Mouse (Mus musculus): ENCODE results near the gene Lingo1.

The Lingo1 gene

GRCm38 (mm10) chr9:56727703-56728684 lies 68.3 kb downstream of the Lingo1 start:
- no peak for DNase-seq (ENCODE audit: low read depth, low spot score)

GRCm38 (mm10) chr9:56725814-56726213 lies 70.5 kb downstream of the Lingo1 start:
- DNase-seq (ENCODE audit: low read depth, low spot score): no peak

- no peak for DNase-seq (ENCODE audit: low read depth, low spot score)
Measured at GRCm38 (mm10) chr9:56722089-56722825, 74.0 kb downstream of the Lingo1 start.

GRCm38 (mm10) chr9:56718984-56719383 lies 77.3 kb downstream of the Lingo1 start:
- no peak for DNase-seq (ENCODE audit: low read depth, low spot score)

GRCm38 (mm10) chr9:56716565-56716964 lies 79.7 kb downstream of the Lingo1 start:
- DNase-seq (ENCODE audit: low read depth, low spot score): no peak

- no peak for DNase-seq (ENCODE audit: low read depth, low spot score)
Measured at GRCm38 (mm10) chr9:56716066-56716465, 80.2 kb downstream of the Lingo1 start.

- DNase-seq (ENCODE audit: low read depth, low spot score): no peak
Measured at GRCm38 (mm10) chr9:56714391-56714790, 81.9 kb downstream of the Lingo1 start.

- no peak for DNase-seq (ENCODE audit: low read depth, low spot score)
Measured at GRCm38 (mm10) chr9:56712667-56713369, 83.5 kb downstream of the Lingo1 start.

GRCm38 (mm10) chr9:56710958-56711357 lies 85.3 kb downstream of the Lingo1 start:
- no peak for DNase-seq (ENCODE audit: low read depth, low spot score)

GRCm38 (mm10) chr9:56706482-56707085 lies 89.7 kb downstream of the Lingo1 start:
- no peak for DNase-seq (ENCODE audit: low read depth, low spot score)

GRCm38 (mm10) chr9:56701394-56701793 lies 94.9 kb downstream of the Lingo1 start:
- no peak for DNase-seq (ENCODE audit: low read depth, low spot score)

- DNase-seq (ENCODE audit: low read depth, low spot score): no peak
Measured at GRCm38 (mm10) chr9:56700866-56701265, 95.4 kb downstream of the Lingo1 start.

- DNase-seq (ENCODE audit: low read depth, low spot score): no peak
Measured at GRCm38 (mm10) chr9:56698715-56699370, 97.4 kb downstream of the Lingo1 start.

- no peak for DNase-seq (ENCODE audit: low read depth, low spot score)
Measured at GRCm38 (mm10) chr9:56694079-56694478, 102.2 kb downstream of the Lingo1 start.

GRCm38 (mm10) chr9:56691226-56691625 lies 105.0 kb downstream of the Lingo1 start:
- DNase-seq (ENCODE audit: low read depth, low spot score): no peak

- no peak for DNase-seq (ENCODE audit: low read depth, low spot score)
Measured at GRCm38 (mm10) chr9:56690679-56691078, 105.6 kb downstream of the Lingo1 start.

- no peak for DNase-seq (ENCODE audit: low read depth, low spot score)
Measured at GRCm38 (mm10) chr9:56687490-56687889, 108.8 kb downstream of the Lingo1 start.

GRCm38 (mm10) chr9:56687145-56687477 lies 109.2 kb downstream of the Lingo1 start:
- DNase-seq (ENCODE audit: low read depth, low spot score): no peak

GRCm38 (mm10) chr9:56686339-56687144 lies 109.7 kb downstream of the Lingo1 start:
- no peak for DNase-seq (ENCODE audit: low read depth, low spot score)

GRCm38 (mm10) chr9:56682826-56683225 lies 113.4 kb downstream of the Lingo1 start:
- no peak for DNase-seq (ENCODE audit: low read depth, low spot score)

Measured in c-Kit-negative CD71-positive TER-119-positive erythroid progenitor cells, embryonic 14.5 days (primary cell).